Mouse (Mus musculus) macrophage (primary cell): ENCODE results near the gene Nsfl1c. TPM values are rescaled to one million over a fixed set of nuclear protein-coding genes. Genes with fewer than 3 reads are reported as not detected.

Source experiments
- H3K27ac ChIP-seq: fragments of 350-480 bp; formaldehyde crosslinking; 2 replicates; pipeline ENCODE4 v1.9.0; 2021
- H3K36me3 ChIP-seq: fragments of 350-480 bp; formaldehyde crosslinking; 2 replicates; pipeline ENCODE4 v1.9.0; 2021; ENCODE audit errors: inconsistent target
- H3K4me3 ChIP-seq: fragments of 350-480 bp; formaldehyde crosslinking; 2 replicates; pipeline ENCODE4 v1.9.0; 2021; ENCODE audit errors: inconsistent target
- H3K79me2 ChIP-seq: fragments of 350-480 bp; formaldehyde crosslinking; 2 replicates; pipeline ENCODE4 v1.9.0; 2021; ENCODE audit errors: inconsistent target
- WGBS: methylation state at CpG from one replicate; pipeline ENCODE4 v1.1.7; 2026; ENCODE audit warnings: inconsistent platforms; ENCODE audit not compliant: missing documents; 5-methylcytosine and 5-hydroxymethylcytosine counted together
- polyA plus RNA-seq: library from polyadenylated mRNA; stranded (reverse); fragments of 250-400 nt; gene quantifications from 3 replicates; pipeline ENCODE4 v1.2.4, GENCODE M21; 2018; ENCODE audit warnings: inconsistent platforms

The Nsfl1c gene
- polyA plus RNA-seq, 1 experiment from 2014 or later: 112 TPM

DNA sequence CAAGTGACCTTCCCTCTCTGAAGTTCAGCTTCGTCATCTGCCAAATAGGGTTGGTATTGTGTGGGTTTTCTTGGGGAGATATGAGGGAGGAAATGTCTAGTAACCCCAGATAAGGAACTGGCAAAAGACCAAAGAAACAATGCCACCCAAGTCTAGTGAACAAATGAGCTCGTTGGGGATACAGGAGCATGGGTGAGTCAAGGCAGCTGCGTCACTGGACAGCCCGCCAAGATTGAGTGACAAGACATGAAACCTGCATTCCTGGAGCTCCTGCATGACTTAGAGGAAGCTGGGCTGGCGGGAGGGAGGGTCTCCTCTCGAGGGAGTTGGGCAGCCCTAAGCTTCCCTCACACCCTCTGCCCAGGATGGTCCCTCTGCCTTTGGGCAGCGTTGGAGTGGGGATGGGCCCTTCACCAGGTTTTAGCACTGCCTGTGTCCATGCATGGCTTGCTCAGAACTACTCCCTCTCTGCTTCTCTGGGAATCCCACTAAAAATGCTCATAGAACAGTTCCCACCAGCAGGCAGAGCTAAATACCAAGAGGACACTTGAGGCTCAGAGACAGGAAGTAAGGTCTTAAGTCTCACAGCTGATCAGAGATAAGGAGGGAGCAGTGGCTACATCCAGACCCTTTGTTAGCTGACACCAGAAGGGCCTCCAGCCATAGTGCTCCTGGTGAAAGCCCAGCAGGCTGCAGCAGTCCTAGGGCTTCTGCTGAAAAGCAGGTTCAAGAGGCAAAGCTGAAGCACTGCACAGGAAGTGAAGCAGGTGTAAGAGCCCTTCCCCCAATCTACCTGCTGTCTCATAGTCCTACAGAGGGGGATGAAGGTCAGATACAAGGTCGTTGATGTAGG lies 36.6 kb downstream of the Nsfl1c start:
- no peak overlapping the region for H3K4me3 ChIP-seq
- no peaks in the 10 kb centered on the region for H3K36me3 ChIP-seq
- no peaks in the 10 kb centered on the region for H3K79me2 ChIP-seq
- 41% methylated on average over 8 of the region's 8 CpGs for WGBS
- no peak overlapping the region for H3K27ac ChIP-seq

DNA sequence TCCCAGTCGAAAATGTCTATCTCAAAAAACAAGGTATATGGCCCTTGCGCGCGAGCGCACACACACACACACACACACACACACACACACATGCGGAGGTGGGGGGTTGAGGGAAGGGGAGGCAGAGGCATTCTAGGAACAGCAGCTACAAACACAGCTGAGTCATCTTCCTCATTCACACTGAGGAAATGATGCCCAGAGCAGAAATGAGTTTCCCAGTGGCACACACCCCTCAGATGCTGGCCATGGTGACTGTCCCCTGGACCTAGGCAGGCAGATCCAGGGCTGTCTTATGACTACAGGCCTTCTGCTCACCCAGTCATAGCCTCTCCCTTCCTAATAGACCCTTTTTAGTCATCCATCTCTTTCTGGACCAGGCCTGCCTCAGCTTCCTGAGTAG lies 39.6 kb downstream of the Nsfl1c start:
- 10% methylated on average over 5 of the region's 6 CpGs for WGBS
- no peaks in the 10 kb centered on the region for H3K79me2 ChIP-seq

GRCm38 (mm10) chr2:151535961-151536617 lies 42.1 kb downstream of the Nsfl1c start:
- Histone ChIP-seq H3K36me3 (no peaks in the 10 kb centered on the region), H3K79me2 (no peaks in the 10 kb centered on the region), H3K27ac (peak overlapping the region; percentile 89), H3K4me3 (no peak overlapping the region)
- 13% methylated on average over 1 of the region's 1 CpGs for WGBS

More for the DNA sequence above, 39.6 kb downstream of the Nsfl1c start:
- Histone ChIP-seq H3K4me3 (no peak overlapping the region), H3K27ac (no peak overlapping the region), H3K36me3 (no peaks in the 10 kb centered on the region)

GRCm38 (mm10) chr2:151536618-151536974 lies 42.6 kb downstream of the Nsfl1c start:
- Histone ChIP-seq H3K4me3 (no peak overlapping the region), H3K79me2 (no peaks in the 10 kb centered on the region), H3K36me3 (no peaks in the 10 kb centered on the region), H3K27ac (peak overlapping the region; percentile 89)
- WGBS: 0% methylated on average over 5 of the region's 5 CpGs

GRCm38 (mm10) chr2:151538646-151539045 lies 44.7 kb downstream of the Nsfl1c start:
- H3K36me3 ChIP-seq: no peaks in the 10 kb centered on the region
- no peak overlapping the region for H3K4me3 ChIP-seq
- WGBS: 80% methylated on average over 4 of the region's 4 CpGs
- peaks cover 8% of the 10 kb centered on the region for H3K79me2 ChIP-seq
- no peak overlapping the region for H3K27ac ChIP-seq

DNA sequence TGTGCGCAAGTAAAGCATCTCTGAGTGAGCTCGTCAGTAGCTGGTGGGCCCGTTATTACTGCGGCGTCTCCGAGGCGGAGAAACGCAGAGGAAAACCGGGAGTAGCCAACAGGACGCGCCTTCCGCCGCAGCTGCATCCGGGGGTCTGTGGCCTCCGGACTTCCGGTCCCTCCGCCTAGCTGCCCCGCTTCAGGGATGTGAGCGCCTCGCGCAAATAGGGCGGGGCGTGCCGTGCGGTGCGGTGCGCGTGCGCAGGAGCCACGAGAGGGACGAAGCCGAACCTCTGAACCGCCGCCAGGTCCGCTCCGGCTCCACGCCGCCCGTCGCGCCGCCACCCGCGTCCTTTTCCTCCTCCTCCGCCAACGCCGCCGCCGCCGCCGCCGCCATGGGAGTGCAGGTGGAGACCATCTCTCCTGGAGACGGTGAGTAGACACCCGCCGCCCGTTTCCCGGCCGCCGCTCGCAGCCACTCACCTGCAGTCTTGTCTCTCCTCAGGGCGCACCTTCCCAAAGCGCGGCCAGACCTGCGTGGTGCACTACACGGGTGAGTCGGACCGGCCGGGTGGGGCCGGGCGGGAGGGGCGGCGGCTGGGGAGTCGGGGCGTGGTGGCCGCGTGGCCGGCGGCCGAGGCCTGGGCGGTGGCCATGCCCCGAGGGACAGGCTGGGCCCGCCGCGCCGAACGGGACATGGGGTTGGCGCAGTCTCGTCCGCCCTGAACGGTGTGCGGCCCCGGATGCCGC lies 48.5 kb downstream of the Nsfl1c start, which contains the start of gene Fkbp1a:
Gene Fkbp1a, plus strand, starts transcription at position 161 of the 740 bp plus-strand sequence.
- under 1% methylated on average over 86 of the region's 93 CpGs for WGBS
- Histone ChIP-seq H3K4me3 (peak within 1 kb of the TSS; percentile 69), H3K79me2 (peaks cover 47% of the 10 kb centered on the region), H3K36me3 (peaks cover 6% of the 10 kb centered on the region; the same call in 1 of the 2 replicates), H3K27ac (peak within 1 kb of the TSS; percentile 68)

GRCm38 (mm10) chr2:151543063-151543895 lies 49.3 kb downstream of the Nsfl1c start:
- peaks cover 7% of the 10 kb centered on the region; the same call in 1 of the 2 replicates for H3K36me3 ChIP-seq

DNA sequence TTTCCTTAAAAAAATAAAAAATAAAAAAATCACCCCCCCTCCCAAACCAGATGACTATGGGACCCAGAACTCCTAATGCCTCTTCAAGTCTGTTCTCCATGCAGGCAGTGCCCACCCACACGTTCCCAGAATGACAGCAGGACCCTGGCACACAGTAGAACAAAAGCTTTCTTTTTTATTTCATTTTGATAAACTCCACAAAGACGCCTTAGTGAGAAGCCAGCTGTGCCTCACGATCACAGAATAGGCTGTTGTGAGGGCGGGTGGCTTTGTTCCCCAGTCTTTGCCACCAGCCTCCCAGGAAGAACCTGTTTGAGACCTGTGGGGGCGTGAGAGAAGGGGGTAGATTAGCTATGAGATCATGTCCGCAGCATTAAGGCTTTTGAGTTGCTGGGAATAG lies 50.7 kb downstream of the Nsfl1c start:
- Histone ChIP-seq H3K4me3 (no peak overlapping the region), H3K36me3 (peaks cover 10% of the 10 kb centered on the region; the same call in 1 of the 2 replicates), H3K79me2 (peaks cover 69% of the 10 kb centered on the region), H3K27ac (no peak overlapping the region)
- WGBS: 85% methylated on average over 6 of the region's 6 CpGs

More at GRCm38 (mm10) chr2:151543063-151543895, 49.3 kb downstream of the Nsfl1c start:
- H3K27ac ChIP-seq: peak overlapping the region; percentile 52
- H3K4me3 ChIP-seq: peak overlapping the region; percentile 69
- peaks cover 55% of the 10 kb centered on the region for H3K79me2 ChIP-seq
- WGBS: 2% methylated on average over 20 of the region's 21 CpGs

DNA sequence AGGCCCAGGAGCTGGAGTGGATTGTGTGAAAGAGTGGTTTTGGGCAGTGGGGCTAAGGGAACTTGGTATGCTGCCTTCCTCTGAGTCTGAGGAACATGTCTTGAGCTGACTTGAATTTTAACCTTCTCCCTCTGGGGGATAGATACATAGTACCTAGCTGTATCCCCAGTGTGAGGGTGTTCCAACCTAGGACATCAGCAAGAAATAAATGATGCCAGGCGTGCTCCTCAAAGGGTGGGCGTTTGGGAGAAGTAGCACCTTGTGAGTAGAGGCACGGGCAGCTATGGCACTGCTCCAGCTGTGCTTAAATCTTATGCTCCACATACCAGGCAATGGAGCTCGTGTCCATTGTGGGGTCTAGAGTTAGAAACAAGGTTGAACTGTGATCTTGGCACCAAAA lies 52.6 kb downstream of the Nsfl1c start:
- H3K4me3 ChIP-seq: no peak overlapping the region
- 97% methylated on average over 4 of the region's 4 CpGs for WGBS
- peaks cover 11% of the 10 kb centered on the region; the same call in 1 of the 2 replicates for H3K36me3 ChIP-seq
- H3K79me2 ChIP-seq: peaks cover 88% of the 10 kb centered on the region
- no peak overlapping the region for H3K27ac ChIP-seq

DNA sequence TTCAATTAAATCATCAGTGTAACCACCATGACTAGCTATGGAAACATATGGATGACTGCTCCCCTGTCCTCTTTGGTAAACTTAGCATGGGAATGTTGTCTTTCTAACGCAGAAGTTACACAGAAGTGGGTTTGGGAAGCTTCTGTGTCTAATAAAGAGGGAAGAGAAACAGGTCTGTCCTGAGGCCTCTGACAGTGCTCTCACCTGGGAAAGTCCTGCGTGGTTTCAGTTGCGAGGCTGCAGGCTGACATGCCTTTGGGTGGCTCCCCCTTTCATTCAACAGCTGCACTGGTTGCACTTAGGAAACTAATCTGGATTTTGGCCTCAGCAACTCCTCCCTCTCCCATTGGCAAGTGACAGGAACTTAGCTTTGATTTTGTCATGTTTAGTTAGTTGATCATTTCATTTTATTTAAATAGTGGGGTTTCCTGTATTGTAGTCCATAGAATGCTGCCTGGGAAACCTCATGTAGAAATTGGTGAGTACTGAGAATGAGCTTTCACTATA lies 55.7 kb downstream of the Nsfl1c start:
- H3K79me2 ChIP-seq: peaks cover 100% of the 10 kb centered on the region
- 91% methylated on average over 3 of the region's 3 CpGs for whole genome bisulfite sequencing
- H3K36me3 ChIP-seq: peaks cover 18% of the 10 kb centered on the region; the same call in 1 of the 2 replicates
- no peak overlapping the region for H3K4me3 ChIP-seq
- no peak overlapping the region for H3K27ac ChIP-seq

Other genes starting within 250 kb of the Nsfl1c start
- gene 4921509C19Rik, start 18.0 kb upstream of the Nsfl1c start, polyA plus RNA-seq: not detected in 3 replicates
- 135 to 176 TPM (median 151 TPM) in 3 replicates for gene Fkbp1a, start 48.3 kb downstream of the Nsfl1c start, polyA plus RNA-seq
- gene Sdcbp2, start 78.4 kb downstream of the Nsfl1c start, polyA plus RNA-seq: 0.25 TPM in 1 of 3 replicates, not detected in the others
- gene Snph, start 138.4 kb downstream of the Nsfl1c start, polyA plus RNA-seq: not detected in 3 replicates
- not detected in 3 replicates for gene Rad21l, start 174.4 kb downstream of the Nsfl1c start, polyA plus RNA-seq
- not detected in 3 replicates for gene Tmem74b, start 207.8 kb downstream of the Nsfl1c start, polyA plus RNA-seq